8 mouse cellular contexts compared by ENCODE assay signal in genomic region chr15:94265630-94266029, GRCm38 (mm10).
DNase-seq lines count a peak whose midpoint lies in the region; ATAC-seq and TF ChIP-seq lines count a peak whose summit lies in the region.

No protein-coding gene starts in this region.

- H3K27ac ChIP-seq in midbrain, embryonic 10.5 days (replicated peaks): no peak overlapping the region
- H3K27ac ChIP-seq in midbrain, embryonic 16.5 days (ENCODE audit: low read length): no peak overlapping the region
- no peak overlapping the region for H3K27ac ChIP-seq in liver, adult 2 months (replicated peaks; ENCODE audit: insufficient read depth, low read depth, low read length)

- no peak for TF ChIP-seq POLR2A in liver, adult 2 months (IDR thresholded peaks at IDR 0.05; ENCODE audit: extremely low read depth, insufficient read depth, low read length)

- ATAC-seq in midbrain, embryonic 16.5 days: no peak

- DNase-seq in midbrain, embryonic 10.5 days (ENCODE audit: low spot score): peak; percentile 74
- DNase-seq in c-Kit-positive CD71-positive TER-119-positive erythroid progenitor cells, embryonic 14.5 days (ENCODE audit: low spot score): peak; percentile 51
- DNase-seq in frontal cortex, postnatal 25 days (ENCODE audit: low spot score in 2 of 2): peak; percentile 82 to 92
- DNase-seq in kidney, adult 8-10 months: peak; percentile 56 to 87
- DNase-seq in liver, adult 2 months (ENCODE audit: extremely low read depth, low read depth, low spot score): peak; percentile 20
- peak; percentile 85 for DNase-seq in retina, postnatal 1 day
- peak; percentile 50 to 81 for DNase-seq in urinary bladder, adult 18-20 months (ENCODE audit: low spot score in 2 of 2)

- no peak overlapping the region for H3K4me3 ChIP-seq in midbrain, embryonic 10.5 days
- no peak overlapping the region for H3K4me3 ChIP-seq in midbrain, embryonic 16.5 days (ENCODE audit: low read depth, low read length)
- no peak overlapping the region; the same call in 1 of the 2 replicates for H3K4me3 ChIP-seq in liver, adult 2 months (ENCODE audit: insufficient read depth, low read depth, low read length)

- H3K27me3 ChIP-seq in midbrain, embryonic 10.5 days (ENCODE audit: low read depth, poor library complexity, severe bottlenecking): no peaks in the 10 kb centered on the region
- no peaks in the 10 kb centered on the region for H3K27me3 ChIP-seq in midbrain, embryonic 16.5 days (ENCODE audit: control insufficient read depth, insufficient read depth, low read depth, low read length)
- H3K27me3 ChIP-seq in liver, adult 2 months (ENCODE audit: control insufficient read depth, insufficient read depth, low read length): no peaks in the 10 kb centered on the region

- H3K79me2 ChIP-seq in liver, adult 2 months (ENCODE audit: control insufficient read depth, insufficient read depth, low read length): no peaks in the 10 kb centered on the region

- no peaks in the 10 kb centered on the region for H3K9me3 ChIP-seq in midbrain, embryonic 10.5 days (replicated peaks)
- H3K9me3 ChIP-seq in midbrain, embryonic 16.5 days (replicated peaks; ENCODE audit: control insufficient read depth, low read length, poor library complexity, severe bottlenecking): no peaks in the 10 kb centered on the region

- 51% methylated on average over 10 of the region's 10 CpGs for WGBS in midbrain, embryonic 10.5 days
- WGBS in midbrain, embryonic 16.5 days: 24% methylated on average over 10 of the region's 10 CpGs
- WGBS in liver, adult 2 months: 15% methylated on average over 10 of the region's 10 CpGs

- H3K4me1 ChIP-seq in midbrain, embryonic 10.5 days: no peaks in the 10 kb centered on the region
- peaks cover 2% of the 10 kb centered on the region; the same call in 1 of the 2 replicates for H3K4me1 ChIP-seq in midbrain, embryonic 16.5 days (ENCODE audit: control insufficient read depth, insufficient read depth, low read length)
- no peaks in the 10 kb centered on the region for H3K4me1 ChIP-seq in liver, adult 2 months (ENCODE audit: control insufficient read depth, insufficient read depth, low read length)

- no peaks in the 10 kb centered on the region for H3K36me3 ChIP-seq in midbrain, embryonic 10.5 days
- H3K36me3 ChIP-seq in midbrain, embryonic 16.5 days (ENCODE audit: control insufficient read depth, insufficient read depth, low read length): no peaks in the 10 kb centered on the region
- H3K36me3 ChIP-seq in liver, adult 2 months (ENCODE audit: control insufficient read depth, insufficient read depth, low read length): no peaks in the 10 kb centered on the region

- peak; percentile 97 for TF ChIP-seq CTCF in liver, adult 2 months (IDR thresholded peaks at IDR 0.05; ENCODE audit: low read depth, low read length)

- H3K4me2 ChIP-seq in midbrain, embryonic 16.5 days (ENCODE audit: low read length): no peak overlapping the region

- H3K9ac ChIP-seq in midbrain, embryonic 16.5 days (ENCODE audit: low read depth, low read length): no peak overlapping the region
- no peak overlapping the region for H3K9ac ChIP-seq in liver, adult 2 months (ENCODE audit: low read depth, low read length)

Comparison
In these comparisons a context has a peak if more than half of its experiments do, and no peak if none do; other contexts are left out.
1. DNase-seq: peak in every context shown above with its lines; median percentile 87 in frontal cortex, postnatal 25 days; 85 in retina, postnatal 1 day; 74 in midbrain, embryonic 10.5 days; 72 in kidney, adult 8-10 months; 66 in urinary bladder, adult 18-20 months; 51 in c-Kit-positive CD71-positive TER-119-positive erythroid progenitor cells, embryonic 14.5 days; 20 in liver, adult 2 months.